Mouse (Mus musculus) C2C12 (cell line): ENCODE results near the gene Med12l. TPM values are rescaled to one million over a fixed set of nuclear protein-coding genes. Genes with fewer than 3 reads are reported as not detected.

Experiments used
- H3K27me3 ChIP-seq: one replicate; pipeline ENCODE4 v1.6.1; 2011; ENCODE audit not compliant: control insufficient read depth, insufficient read depth, insufficient read length
- H3K36me3 ChIP-seq: one replicate; pipeline ENCODE4 v1.6.1; 2011; ENCODE audit not compliant: control insufficient read depth, insufficient read depth
- H3K4me3 ChIP-seq: one replicate; pipeline ENCODE4 v1.5.1; 2011; ENCODE audit warnings: mild to moderate bottlenecking, control low read depth; ENCODE audit not compliant: poor library complexity, insufficient read depth, severe bottlenecking
- H3K79me2 ChIP-seq: one replicate; pipeline ENCODE4 v1.6.1; 2011; ENCODE audit not compliant: control insufficient read depth, insufficient read depth
- H3K79me3 ChIP-seq: one replicate; pipeline ENCODE4 v1.6.1; 2011; ENCODE audit warnings: low read depth, control low read depth
- H3ac ChIP-seq: one replicate; pipeline ENCODE3; 2011; ENCODE audit warnings: low read depth; ENCODE audit not compliant: control insufficient read depth, insufficient read length
- CEBPB ChIP-seq: IDR thresholded peaks from one replicate; pipeline ENCODE4 v1.6.1; 2011; ENCODE audit warnings: low read depth, mild to moderate bottlenecking, control low read depth, moderate library complexity
- CTCF ChIP-seq: IDR thresholded peaks from one replicate; pipeline ENCODE4 v1.5.1; 2011; ENCODE audit not compliant: control insufficient read depth, insufficient read depth, insufficient read length
- FOSL1 ChIP-seq: IDR thresholded peaks from one replicate; pipeline ENCODE4 v1.8.0; 2011; ENCODE audit warnings: mild to moderate bottlenecking, low read length; ENCODE audit not compliant: poor library complexity, insufficient read depth, severe bottlenecking
- MAX ChIP-seq: IDR thresholded peaks from one replicate; pipeline ENCODE4 v1.6.1; 2011; ENCODE audit warnings: mild to moderate bottlenecking, control low read depth
- MYOD1 ChIP-seq: IDR thresholded peaks from one replicate; pipeline ENCODE4 v1.6.1; 2011; ENCODE audit warnings: low read depth; ENCODE audit not compliant: control insufficient read depth, insufficient read length
- MYOG ChIP-seq: IDR thresholded peaks from one replicate; pipeline ENCODE4 v1.6.1; 2011; ENCODE audit not compliant: control insufficient read depth, insufficient read length; ENCODE audit errors: extremely low read depth
- USF1 ChIP-seq: IDR thresholded peaks from one replicate; pipeline ENCODE4 v1.6.1; 2011; ENCODE audit warnings: low read depth, mild to moderate bottlenecking, control low read depth, moderate library complexity
- polyA plus RNA-seq: library from polyadenylated mRNA; unstranded; fragments of >200 nt; fragmentation: generic; extraction: Trizol; gene quantifications from one replicate; pipeline ENCODE4 v1.2.1, GENCODE M21; 2012; ENCODE audit warnings: missing spikeins

Gene Med12l
- polyA plus RNA-seq, 1 experiment: not detected

- TF ChIP-seq USF1: no peak
- TF ChIP-seq MAX: no peak
- no peak for TF ChIP-seq MYOG
- TF ChIP-seq CTCF: no peak
- TF ChIP-seq FOSL1: no peak
- TF ChIP-seq MYOD1: no peak
- TF ChIP-seq CEBPB: no peak
- Histone ChIP-seq H3ac (no peak overlapping the region), H3K79me2 (no peaks in the 10 kb centered on the region), H3K79me3 (no peaks in the 10 kb centered on the region), H3K27me3 (no peaks in the 10 kb centered on the region), H3K36me3 (no peaks in the 10 kb centered on the region), H3K4me3 (no peak overlapping the region)
Observed at GRCm38 (mm10) chr3:59360102-59360501, 354.5 kb downstream of the Med12l start.

- H3K36me3 ChIP-seq: no peaks in the 10 kb centered on the region
- no peaks in the 10 kb centered on the region for H3K79me2 ChIP-seq
- H3ac ChIP-seq: no peak overlapping the region
- no peaks in the 10 kb centered on the region for H3K79me3 ChIP-seq
- no peaks in the 10 kb centered on the region for H3K27me3 ChIP-seq
- no peak overlapping the region for H3K4me3 ChIP-seq
- TF ChIP-seq CEBPB (no peak), FOSL1 (no peak), MAX (no peak), USF1 (no peak), MYOG (no peak), CTCF (no peak), MYOD1 (no peak)
Observed at GRCm38 (mm10) chr3:59361895-59362294, 356.3 kb downstream of the Med12l start.

Other genes with a start within 250 kb of the Med12l start
- not detected for gene Mindy4b-ps, start 183.5 kb upstream of the Med12l start, polyA plus RNA-seq
- gene Clrn1, start 120.5 kb upstream of the Med12l start, polyA plus RNA-seq: 0.04 TPM
- not detected for gene Gpr171, start 96.0 kb downstream of the Med12l start, polyA plus RNA-seq
- gene P2ry14, start 147.8 kb downstream of the Med12l start, polyA plus RNA-seq: not detected
- gene Gpr87, start 189.3 kb downstream of the Med12l start, polyA plus RNA-seq: not detected
- gene P2ry13, start 205.1 kb downstream of the Med12l start, polyA plus RNA-seq: not detected